Mouse (Mus musculus): ENCODE measurements at regions not wholly inside any gene's neighbourhood (a gene's known extent, or its start where the extent isn't known, plus 50 kb on each side); places are given as distances from the start of the nearest gene placed in this dataset.
A peak's percentile ranks its signal among the peaks of the same experiment; 100 is the strongest.
"Not testable (repeated sequence)": the region's sequence is repeated elsewhere in the genome, so short reads cannot be mapped to it uniquely, and the experiment has no call there.

DNA sequence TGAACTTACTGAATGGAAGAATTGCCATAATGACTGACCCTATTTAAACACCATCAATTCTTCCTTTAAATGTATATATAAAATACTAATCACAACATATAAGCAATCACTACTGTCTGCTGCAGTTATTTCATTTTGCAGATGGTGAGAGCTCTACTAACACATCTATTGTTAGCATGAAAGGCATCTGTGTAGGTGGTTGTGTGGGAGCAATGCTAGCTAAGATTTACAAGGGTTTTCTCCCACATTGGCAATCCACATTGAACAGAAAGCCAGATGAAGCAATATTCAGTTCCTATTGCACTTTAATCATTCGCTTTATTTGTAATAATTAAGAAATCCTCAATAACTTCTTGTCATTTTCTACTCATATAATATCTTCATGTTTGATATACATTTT is 503.4 kb downstream of the Pet2 start:
- DNase-seq (ENCODE audit: low spot score), result peak; percentile 6

DNA sequence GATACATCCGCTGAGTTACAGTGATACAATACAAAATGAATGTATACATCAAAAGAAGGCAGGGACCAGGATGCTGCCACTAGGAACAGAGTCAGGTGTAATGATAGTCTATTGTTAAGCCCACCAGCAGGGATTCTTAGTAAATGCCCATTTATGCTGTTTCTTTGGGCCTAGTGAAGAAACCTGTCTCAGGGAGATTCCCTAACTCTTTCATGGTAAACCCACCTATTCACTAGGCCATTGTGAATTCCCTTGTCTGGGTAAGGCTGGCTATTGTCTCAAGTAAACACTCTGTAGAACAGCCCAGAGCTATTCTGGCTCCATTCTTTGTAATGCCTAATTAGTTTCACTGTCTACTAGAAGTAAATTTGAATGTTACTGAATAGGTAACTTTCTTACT is 536.2 kb downstream of the Pet2 start:
- DNase-seq (ENCODE audit: low spot score), result not testable (repeated sequence)

All from layer of hippocampus, adult 9-10 months (tissue).